Mouse (Mus musculus): ENCODE results near the gene Cmc2. TPM values are rescaled to one million over a fixed set of nuclear protein-coding genes. Genes with fewer than 3 reads are reported as not detected.

Gene Cmc2
- polyA plus RNA-seq, 1 experiment from 2014 or later: 113 TPM

DNA sequence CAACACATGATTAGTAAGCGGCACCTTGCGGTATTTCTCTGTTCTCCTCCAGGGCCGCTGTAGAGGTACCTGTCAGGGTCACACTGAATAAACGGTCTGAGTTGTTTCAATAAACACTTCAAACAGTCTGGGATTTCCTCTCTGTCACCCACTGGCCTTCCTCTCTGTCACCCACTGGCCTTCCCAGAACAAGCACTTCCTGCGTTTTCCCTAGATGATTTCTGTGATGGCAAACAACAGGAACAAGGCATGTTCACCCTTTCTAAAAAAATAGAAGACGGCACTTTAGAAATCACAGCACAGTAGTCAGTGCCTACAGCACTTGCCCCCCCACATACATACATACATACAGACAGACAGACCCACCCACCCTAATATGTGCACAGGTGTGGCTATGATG, 25.7 kb downstream of the Cmc2 start:
- Histone ChIP-seq H3K9me3 (replicated peaks; ENCODE audit: control insufficient read depth, low read length) (peaks cover 3% of the 10 kb centered on the region), H3K36me3 (ENCODE audit: control insufficient read depth, insufficient read depth, low read length) (peaks cover 4% of the 10 kb centered on the region), H3K27ac (ENCODE audit: low read depth, low read length) (no peak overlapping the region), H3K4me3 (ENCODE audit: low read depth, low read length) (no peak overlapping the region), H3K9ac (ENCODE audit: low read depth, low read length) (no peak overlapping the region), H3K4me2 (no peak overlapping the region), H3K4me1 (ENCODE audit: control insufficient read depth, insufficient read depth, low read length) (no peaks in the 10 kb centered on the region), H3K27me3 (ENCODE audit: control insufficient read depth, insufficient read depth, low read length) (no peaks in the 10 kb centered on the region)
- WGBS (ENCODE audit: insufficient replicate concordance): 88% methylated on average over 6 of the region's 6 CpGs
- ATAC-seq (replicated peaks; ENCODE audit: insufficient number of reproducible peaks, low FRiP score, low TSS enrichment): no peak

DNA sequence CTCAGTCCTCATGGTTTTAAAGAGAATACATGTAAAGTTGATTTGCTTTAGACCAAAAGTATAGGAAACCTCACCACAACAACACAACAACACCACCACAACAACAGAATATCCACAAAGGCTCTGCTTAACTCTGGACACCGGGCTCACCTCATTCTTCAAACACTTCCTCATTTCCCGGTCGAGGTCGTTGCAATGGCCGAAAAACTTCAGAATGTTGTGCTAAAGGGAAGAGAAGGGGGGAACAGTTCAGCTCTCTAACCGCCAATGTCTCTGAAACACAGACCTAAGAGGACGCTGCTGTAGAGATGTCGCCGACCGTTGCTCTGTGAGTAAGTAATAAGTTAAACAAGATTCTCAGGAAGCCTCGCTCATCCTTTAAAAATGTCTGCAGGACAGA, 27.3 kb downstream of the Cmc2 start:
- Histone ChIP-seq H3K4me1 (ENCODE audit: control insufficient read depth, insufficient read depth, low read length) (no peaks in the 10 kb centered on the region), H3K27me3 (ENCODE audit: control insufficient read depth, insufficient read depth, low read length) (no peaks in the 10 kb centered on the region), H3K4me3 (ENCODE audit: low read depth, low read length) (no peak overlapping the region), H3K9ac (ENCODE audit: low read depth, low read length) (no peak overlapping the region), H3K27ac (ENCODE audit: low read depth, low read length) (no peak overlapping the region), H3K4me2 (no peak overlapping the region), H3K9me3 (replicated peaks; ENCODE audit: control insufficient read depth, low read length) (peaks cover 3% of the 10 kb centered on the region), H3K36me3 (ENCODE audit: control insufficient read depth, insufficient read depth, low read length) (peaks cover 4% of the 10 kb centered on the region)
- 90% methylated on average over 11 of the region's 11 CpGs for WGBS (ENCODE audit: insufficient replicate concordance)
- no peak for ATAC-seq (replicated peaks; ENCODE audit: insufficient number of reproducible peaks, low FRiP score, low TSS enrichment)

DNA sequence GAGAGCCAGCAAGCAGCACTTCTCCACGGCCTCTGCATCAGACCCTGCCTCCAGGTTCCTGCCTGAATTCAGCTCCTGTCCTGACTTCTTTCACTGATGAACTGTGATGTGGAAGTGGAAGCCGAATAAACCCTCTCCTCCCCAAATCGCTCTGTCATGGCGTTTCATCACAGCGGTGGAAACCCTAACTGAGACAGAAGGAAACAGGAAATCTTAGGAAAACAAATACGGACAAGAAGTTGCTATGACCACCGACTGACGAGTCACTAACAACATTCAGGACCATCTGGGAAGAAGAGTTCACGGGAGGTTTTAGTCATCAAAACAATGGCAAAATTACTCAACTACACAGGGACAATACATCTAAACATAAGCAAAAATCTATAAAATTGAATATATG, 28.6 kb downstream of the Cmc2 start:
- peaks cover 3% of the 10 kb centered on the region for H3K9me3 ChIP-seq (replicated peaks; ENCODE audit: control insufficient read depth, low read length)
- no peak overlapping the region for H3K27ac ChIP-seq (ENCODE audit: low read depth, low read length)
- WGBS (ENCODE audit: insufficient replicate concordance): 70% methylated on average over 9 of the region's 9 CpGs
- no peak overlapping the region for H3K4me2 ChIP-seq
- no peaks in the 10 kb centered on the region for H3K27me3 ChIP-seq (ENCODE audit: control insufficient read depth, insufficient read depth, low read length)
- no peak overlapping the region for H3K4me3 ChIP-seq (ENCODE audit: low read depth, low read length)
- peaks cover 7% of the 10 kb centered on the region for H3K36me3 ChIP-seq (ENCODE audit: control insufficient read depth, insufficient read depth, low read length)
- ATAC-seq (replicated peaks; ENCODE audit: insufficient number of reproducible peaks, low FRiP score, low TSS enrichment): no peak
- H3K4me1 ChIP-seq (ENCODE audit: control insufficient read depth, insufficient read depth, low read length): no peaks in the 10 kb centered on the region
- no peak overlapping the region for H3K9ac ChIP-seq (ENCODE audit: low read depth, low read length)

DNA sequence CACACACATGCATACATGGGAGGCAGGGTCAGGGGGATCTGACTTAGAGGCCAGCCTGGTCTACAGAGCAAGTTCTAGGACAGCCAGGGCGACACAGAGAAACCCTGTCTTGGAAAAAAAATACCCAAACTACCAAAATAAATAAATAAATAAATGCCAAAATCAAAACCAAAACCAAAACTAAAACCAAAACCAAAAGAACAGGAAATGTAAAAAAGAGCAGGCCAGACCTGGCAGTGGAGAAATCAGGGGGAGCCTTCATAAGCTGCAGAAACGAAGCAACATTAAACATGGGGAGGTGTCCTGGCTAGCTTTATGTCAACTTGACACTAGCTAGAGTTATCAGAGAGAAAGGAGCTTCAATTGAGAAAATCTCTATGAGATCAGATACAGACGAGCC, 29.1 kb downstream of the Cmc2 start:
- Histone ChIP-seq H3K4me3 (ENCODE audit: low read depth, low read length) (no peak overlapping the region), H3K27me3 (ENCODE audit: control insufficient read depth, insufficient read depth, low read length) (no peaks in the 10 kb centered on the region), H3K9me3 (replicated peaks; ENCODE audit: control insufficient read depth, low read length) (peaks cover 3% of the 10 kb centered on the region), H3K4me2 (no peak overlapping the region), H3K36me3 (ENCODE audit: control insufficient read depth, insufficient read depth, low read length) (peaks cover 8% of the 10 kb centered on the region), H3K9ac (ENCODE audit: low read depth, low read length) (no peak overlapping the region), H3K27ac (ENCODE audit: low read depth, low read length) (no peak overlapping the region), H3K4me1 (ENCODE audit: control insufficient read depth, insufficient read depth, low read length) (no peaks in the 10 kb centered on the region)
- 76% methylated on average over 3 of the region's 3 CpGs for WGBS (ENCODE audit: insufficient replicate concordance)
- ATAC-seq (replicated peaks; ENCODE audit: insufficient number of reproducible peaks, low FRiP score, low TSS enrichment): no peak

DNA sequence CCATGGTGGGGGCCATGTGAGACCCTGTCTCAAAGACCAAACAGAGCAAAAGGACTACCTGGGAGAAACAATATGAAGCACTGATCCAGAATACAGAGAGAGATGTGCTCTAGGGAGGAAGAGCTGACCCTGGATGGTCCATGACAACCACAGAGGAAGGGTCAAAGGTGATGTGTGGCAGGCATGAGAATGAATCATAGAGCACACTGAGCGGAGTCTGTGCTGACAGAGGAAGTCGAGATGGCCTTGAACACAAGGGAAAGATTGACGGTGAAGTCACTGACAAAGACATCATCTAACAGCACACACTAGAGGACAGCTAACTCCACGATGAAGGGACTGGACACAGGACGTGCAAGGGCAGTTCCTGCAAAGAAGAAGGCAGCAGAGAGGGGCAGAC, 29.8 kb downstream of the Cmc2 start:
- no peaks in the 10 kb centered on the region for H3K27me3 ChIP-seq (ENCODE audit: control insufficient read depth, insufficient read depth, low read length)
- no peak overlapping the region for H3K9ac ChIP-seq (ENCODE audit: low read depth, low read length)
- no peak overlapping the region for H3K27ac ChIP-seq (ENCODE audit: low read depth, low read length)
- no peak overlapping the region for H3K4me2 ChIP-seq
- ATAC-seq (replicated peaks; ENCODE audit: insufficient number of reproducible peaks, low FRiP score, low TSS enrichment): no peak
- peaks cover 3% of the 10 kb centered on the region for H3K9me3 ChIP-seq (replicated peaks; ENCODE audit: control insufficient read depth, low read length)
- no peak overlapping the region for H3K4me3 ChIP-seq (ENCODE audit: low read depth, low read length)
- 88% methylated on average over 5 of the region's 5 CpGs for WGBS (ENCODE audit: insufficient replicate concordance)
- H3K4me1 ChIP-seq (ENCODE audit: control insufficient read depth, insufficient read depth, low read length): no peaks in the 10 kb centered on the region
- H3K36me3 ChIP-seq (ENCODE audit: control insufficient read depth, insufficient read depth, low read length): peaks cover 8% of the 10 kb centered on the region

DNA sequence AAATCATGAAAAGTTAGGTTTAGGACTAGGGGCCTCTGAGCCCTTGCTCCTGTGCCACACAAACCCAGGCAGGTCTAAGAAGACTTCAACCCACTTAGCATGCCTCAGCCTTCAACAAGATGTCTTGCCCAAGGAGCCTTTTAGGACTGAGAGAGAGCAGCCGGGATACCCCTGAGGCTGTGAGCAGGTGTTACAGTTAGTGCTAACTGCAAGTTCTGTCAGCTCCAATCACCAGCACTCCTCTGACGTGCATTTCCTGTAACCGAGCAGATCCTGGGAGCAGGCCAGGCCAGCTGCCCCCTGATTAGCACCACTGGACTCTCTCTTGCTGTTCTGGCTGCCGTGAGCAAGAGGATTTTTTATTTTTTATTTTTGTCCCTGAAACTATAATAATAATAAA, 33.4 kb downstream of the Cmc2 start:
- no peak for ATAC-seq (replicated peaks; ENCODE audit: insufficient number of reproducible peaks, low FRiP score, low TSS enrichment)
- WGBS (ENCODE audit: insufficient replicate concordance): 58% methylated on average over 4 of the region's 4 CpGs
- no peaks in the 10 kb centered on the region for H3K9me3 ChIP-seq (replicated peaks; ENCODE audit: control insufficient read depth, low read length)
- H3K27ac ChIP-seq (ENCODE audit: low read depth, low read length): no peak overlapping the region
- H3K9ac ChIP-seq (ENCODE audit: low read depth, low read length): no peak overlapping the region
- H3K27me3 ChIP-seq (ENCODE audit: control insufficient read depth, insufficient read depth, low read length): no peaks in the 10 kb centered on the region
- H3K36me3 ChIP-seq (ENCODE audit: control insufficient read depth, insufficient read depth, low read length): peaks cover 4% of the 10 kb centered on the region; the same call in 1 of the 2 replicates
- H3K4me1 ChIP-seq (ENCODE audit: control insufficient read depth, insufficient read depth, low read length): no peaks in the 10 kb centered on the region
- H3K4me3 ChIP-seq (ENCODE audit: low read depth, low read length): no peak overlapping the region
- H3K4me2 ChIP-seq: no peak overlapping the region

DNA sequence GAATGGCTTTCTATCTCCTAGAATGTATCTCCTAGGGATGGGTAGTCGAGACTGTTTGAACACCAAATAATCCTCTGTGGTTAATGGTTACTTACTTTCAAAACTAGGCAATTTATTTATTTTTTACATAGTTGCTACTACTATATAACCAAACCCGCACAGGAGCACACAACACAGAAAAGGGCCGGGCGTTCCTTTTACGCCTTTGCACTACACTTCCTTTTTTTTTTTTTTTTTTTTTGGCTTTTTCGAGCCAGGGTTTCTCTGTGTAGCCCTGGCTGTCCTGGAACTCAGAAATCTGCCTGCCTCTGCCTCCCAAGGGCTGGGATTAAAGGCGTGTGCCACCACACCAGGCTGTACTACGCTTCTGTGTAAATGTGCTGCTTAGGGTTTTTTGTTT, 39.9 kb downstream of the Cmc2 start:
- ATAC-seq (replicated peaks; ENCODE audit: insufficient number of reproducible peaks, low FRiP score, low TSS enrichment): no peak

GRCm38 (mm10) chr8:116875798-116876450, 45.3 kb downstream of the Cmc2 start:
- H3K9ac ChIP-seq (ENCODE audit: low read depth, low read length): no peak overlapping the region
- H3K27ac ChIP-seq (ENCODE audit: low read depth, low read length): no peak overlapping the region
- H3K4me1 ChIP-seq (ENCODE audit: control insufficient read depth, insufficient read depth, low read length): no peaks in the 10 kb centered on the region
- H3K36me3 ChIP-seq (ENCODE audit: control insufficient read depth, insufficient read depth, low read length): no peaks in the 10 kb centered on the region
- H3K4me2 ChIP-seq: no peak overlapping the region
- 85% methylated on average over 17 of the region's 17 CpGs for WGBS (ENCODE audit: insufficient replicate concordance)
- ATAC-seq (replicated peaks; ENCODE audit: insufficient number of reproducible peaks, low FRiP score, low TSS enrichment): no peak
- H3K9me3 ChIP-seq (replicated peaks; ENCODE audit: control insufficient read depth, low read length): no peaks in the 10 kb centered on the region
- H3K27me3 ChIP-seq (ENCODE audit: control insufficient read depth, insufficient read depth, low read length): no peaks in the 10 kb centered on the region
- H3K4me3 ChIP-seq (ENCODE audit: low read depth, low read length): no peak overlapping the region

More for the DNA sequence above, 39.9 kb downstream of the Cmc2 start:
- H3K36me3 ChIP-seq (ENCODE audit: control insufficient read depth, insufficient read depth, low read length): no peaks in the 10 kb centered on the region
- H3K27me3 ChIP-seq (ENCODE audit: control insufficient read depth, insufficient read depth, low read length): no peaks in the 10 kb centered on the region
- no peak overlapping the region for H3K4me2 ChIP-seq
- no peaks in the 10 kb centered on the region for H3K4me1 ChIP-seq (ENCODE audit: control insufficient read depth, insufficient read depth, low read length)
- H3K4me3 ChIP-seq (ENCODE audit: low read depth, low read length): no peak overlapping the region
- H3K27ac ChIP-seq (ENCODE audit: low read depth, low read length): no peak overlapping the region
- 85% methylated on average over 8 of the region's 8 CpGs for WGBS (ENCODE audit: insufficient replicate concordance)
- H3K9me3 ChIP-seq (replicated peaks; ENCODE audit: control insufficient read depth, low read length): no peaks in the 10 kb centered on the region
- H3K9ac ChIP-seq (ENCODE audit: low read depth, low read length): no peak overlapping the region

DNA sequence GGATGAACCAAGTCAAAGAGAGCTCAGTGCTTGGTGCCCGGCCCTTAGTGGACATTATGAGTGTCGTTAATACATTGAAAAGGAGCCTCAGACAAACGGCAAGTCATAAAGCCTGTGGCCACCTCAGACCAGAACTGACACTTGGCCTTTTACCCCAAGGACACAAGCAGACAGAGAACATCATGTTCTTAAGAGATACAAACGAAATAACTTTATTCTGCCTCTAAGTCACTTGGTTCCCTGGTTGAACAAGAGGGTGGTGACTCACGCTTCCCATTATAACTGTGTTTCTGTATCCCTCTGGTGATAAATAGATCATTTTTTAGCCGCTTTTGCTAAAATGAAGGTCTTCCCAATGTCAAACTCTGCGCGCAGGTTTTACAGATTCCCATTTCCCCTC, 47.3 kb downstream of the Cmc2 start:
- WGBS (ENCODE audit: insufficient replicate concordance): 77% methylated on average over 8 of the region's 8 CpGs
- no peak overlapping the region for H3K9ac ChIP-seq (ENCODE audit: low read depth, low read length)
- H3K27ac ChIP-seq (ENCODE audit: low read depth, low read length): no peak overlapping the region
- H3K4me1 ChIP-seq (ENCODE audit: control insufficient read depth, insufficient read depth, low read length): no peaks in the 10 kb centered on the region
- H3K27me3 ChIP-seq (ENCODE audit: control insufficient read depth, insufficient read depth, low read length): no peaks in the 10 kb centered on the region
- no peaks in the 10 kb centered on the region for H3K9me3 ChIP-seq (replicated peaks; ENCODE audit: control insufficient read depth, low read length)
- H3K4me3 ChIP-seq (ENCODE audit: low read depth, low read length): no peak overlapping the region
- H3K4me2 ChIP-seq: no peak overlapping the region
- H3K36me3 ChIP-seq (ENCODE audit: control insufficient read depth, insufficient read depth, low read length): no peaks in the 10 kb centered on the region
- no peak for ATAC-seq (replicated peaks; ENCODE audit: insufficient number of reproducible peaks, low FRiP score, low TSS enrichment)
